Mouse (Mus musculus) testis, adult 2 months (tissue): ENCODE measurements around the gene Samd4.

ENCODE experiments used
- CTCF ChIP-seq: fragments of 200-500 bp; IDR thresholded peaks from 2 replicates; pipeline ENCODE4 v1.5.1; 2012; ENCODE audit warnings: low read depth, mild to moderate bottlenecking, inconsistent platforms, low read length, moderate library complexity; ENCODE audit not compliant: control insufficient read depth, insufficient read depth, insufficient replicate concordance
- POLR2A ChIP-seq: fragments of 200-500 bp; IDR thresholded peaks from 2 replicates; pipeline ENCODE4 v1.6.1; 2012; ENCODE audit warnings: low read depth, mild to moderate bottlenecking, inconsistent platforms, low read length, moderate library complexity; ENCODE audit not compliant: control insufficient read depth

DNA sequence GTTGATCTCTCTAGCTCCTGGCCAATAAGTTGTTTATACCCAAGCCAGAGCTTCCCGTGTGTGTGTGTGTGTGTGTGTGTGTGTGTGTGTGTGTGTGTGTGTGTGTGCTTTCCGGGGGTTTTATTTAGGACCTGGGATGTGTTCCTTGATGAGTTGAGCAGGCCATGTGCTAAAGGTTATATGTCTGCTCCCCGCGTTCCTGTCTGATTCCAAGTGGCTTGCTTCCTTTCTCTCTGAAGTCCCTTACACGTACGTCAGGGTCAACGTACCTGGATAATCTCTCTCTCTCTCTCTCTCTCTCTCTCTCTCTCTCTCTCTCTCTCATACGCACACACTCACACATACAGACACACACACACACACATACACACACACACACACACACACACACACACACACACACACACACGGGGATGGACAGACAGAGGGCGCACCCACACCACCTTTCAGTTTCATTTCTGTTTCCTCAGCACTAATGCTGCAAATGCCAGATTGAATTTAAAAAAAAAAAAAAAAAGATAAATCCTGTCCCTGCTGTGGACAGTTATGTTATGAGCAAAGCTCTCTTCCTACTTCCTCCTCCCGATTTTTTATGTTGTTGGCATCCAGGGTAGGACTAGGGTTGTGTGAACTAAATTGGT is 117.6 kb downstream of the Samd4 start:
- TF ChIP-seq CTCF (no peak), POLR2A (no peak)
